Mouse (Mus musculus) adipocyte (in vitro differentiated cells): Measurements from ENCODE around the gene Gata3.

Source experiments
- DNase-seq: peaks from one replicate; pipeline ENCODE4 v3.0.0-alpha.2; 2016; ENCODE audit warnings: low spot score

The Gata3 gene

GRCm38 (mm10) chr2:9889651-9890183 lies at the start of gene Gata3:
TSS of gene Gata3 (minus strand) at chr2:9890034.
- DNase-seq, result no peak

GRCm38 (mm10) chr2:9939250-9939649 lies 49.4 kb upstream of the Gata3 start:
- no peak for DNase-seq

DNA sequence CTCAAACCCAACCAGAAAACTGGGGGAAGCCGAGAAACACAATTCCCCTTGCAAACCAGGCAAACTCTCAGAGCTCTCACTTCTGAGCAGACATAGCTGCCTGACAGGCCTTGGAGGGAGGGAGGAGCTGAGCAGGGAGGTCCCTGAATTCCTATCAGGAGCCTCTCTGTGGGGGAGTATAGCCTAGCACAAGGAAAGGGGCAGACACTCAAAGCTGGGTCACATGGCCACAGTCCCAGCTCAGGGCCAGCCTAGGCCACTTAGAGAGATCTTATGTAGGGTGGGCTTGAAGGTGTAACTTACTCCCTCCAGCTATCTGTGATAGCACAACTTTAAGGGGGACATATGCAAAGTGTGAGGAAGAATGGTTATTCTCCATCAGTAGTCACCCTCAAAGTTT lies 46.1 kb upstream of the Gata3 start:
- DNase-seq, result no peak

GRCm38 (mm10) chr2:9926905-9927283 lies 37.1 kb upstream of the Gata3 start:
- DNase-seq, result no peak

- no peak for DNase-seq
These were observed 36.5 kb upstream of the Gata3 start for GRCm38 (mm10) chr2:9926194-9926904.

GRCm38 (mm10) chr2:9918691-9919471 lies 29.0 kb upstream of the Gata3 start:
- no peak for DNase-seq

DNA sequence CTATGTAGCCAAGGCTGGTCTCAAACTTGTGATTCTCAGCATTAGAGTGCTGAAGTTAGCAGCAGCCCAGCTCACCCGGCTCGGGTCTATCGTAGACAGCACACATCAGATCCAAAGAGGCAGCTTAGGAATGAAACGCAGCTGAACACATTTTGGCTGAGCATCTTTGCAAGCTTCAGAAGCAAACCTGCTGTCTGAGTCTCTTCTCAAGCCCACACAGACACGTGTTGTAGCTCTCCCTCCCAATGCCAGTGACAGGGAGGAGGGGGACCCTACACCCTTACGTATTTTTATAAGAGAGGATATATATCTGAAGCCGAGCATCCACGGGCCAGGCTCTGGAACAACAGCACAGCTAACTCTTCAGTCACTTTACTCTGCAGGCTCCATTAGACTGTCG lies 27.8 kb upstream of the Gata3 start:
- DNase-seq, result no peak

GRCm38 (mm10) chr2:9905995-9906394 lies 16.2 kb upstream of the Gata3 start:
- DNase-seq, result no peak

DNA sequence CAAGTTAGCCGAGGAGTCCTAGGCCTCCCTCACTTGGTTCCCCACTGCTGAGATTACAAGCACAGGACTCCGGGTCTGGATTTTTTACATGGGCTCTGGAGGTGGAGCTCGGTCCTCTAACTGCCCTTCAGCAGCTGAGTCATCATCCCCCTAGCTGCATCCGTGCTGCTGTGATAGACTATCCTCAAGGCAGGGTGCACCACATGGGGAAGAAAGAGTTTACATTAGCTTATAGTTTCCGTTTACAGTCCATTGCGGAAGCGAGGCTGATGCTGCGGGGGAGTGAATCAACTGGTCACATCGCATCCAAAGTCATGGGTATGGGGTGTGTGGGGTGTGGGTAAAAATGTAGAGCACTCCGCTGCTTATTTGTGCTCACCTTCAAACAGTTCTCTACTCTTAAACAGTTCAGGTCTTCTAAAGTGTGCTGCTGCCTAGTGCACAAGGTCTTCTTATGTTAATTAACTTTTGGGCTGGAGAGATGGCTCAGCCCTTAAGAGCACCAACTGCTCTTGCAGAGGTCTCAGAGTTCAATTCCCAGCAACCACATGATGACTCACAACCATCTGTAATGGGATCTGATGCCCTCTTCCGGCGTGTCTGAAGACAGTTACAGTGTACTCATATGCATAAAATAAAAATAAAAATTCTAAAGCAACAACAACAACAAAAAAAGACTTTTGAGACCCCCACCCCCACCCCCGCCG lies 14.2 kb upstream of the Gata3 start:
- no peak for DNase-seq

- DNase-seq, result no peak
These were observed 8.0 kb upstream of the Gata3 start for GRCm38 (mm10) chr2:9897846-9898245.

DNA sequence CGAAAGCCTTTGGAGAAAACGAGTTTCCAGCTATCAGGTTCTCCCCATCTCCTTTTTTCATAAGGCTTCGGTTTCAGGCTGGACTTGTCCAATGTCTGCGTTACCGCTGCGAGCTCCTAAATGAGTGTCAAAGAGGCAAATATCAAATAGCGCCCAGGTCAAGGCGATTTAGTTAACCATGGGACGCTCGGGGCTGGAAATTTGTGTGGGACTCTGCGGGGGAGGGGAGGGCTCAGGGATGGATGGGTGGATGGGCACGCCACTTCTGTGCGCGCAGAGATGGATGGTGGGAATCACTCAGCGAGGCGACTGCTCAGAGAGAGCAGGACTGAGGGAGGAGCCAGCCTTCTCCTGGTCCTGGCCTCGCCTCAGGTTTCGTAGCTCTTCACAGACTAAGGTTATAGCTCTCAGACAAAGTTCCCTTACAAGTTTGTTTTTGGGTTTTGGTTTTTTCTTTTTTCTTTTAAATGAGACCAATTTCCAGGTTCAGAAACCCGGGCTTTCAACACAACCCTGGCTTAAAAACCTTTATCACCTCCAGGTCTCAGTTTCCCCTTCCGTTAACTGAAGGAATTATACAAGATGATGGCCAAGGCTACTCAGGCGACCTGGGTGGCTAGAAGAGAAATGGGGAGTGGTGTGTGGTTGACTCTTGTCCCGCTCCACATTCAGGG lies 6.4 kb upstream of the Gata3 start:
- no peak for DNase-seq

DNA sequence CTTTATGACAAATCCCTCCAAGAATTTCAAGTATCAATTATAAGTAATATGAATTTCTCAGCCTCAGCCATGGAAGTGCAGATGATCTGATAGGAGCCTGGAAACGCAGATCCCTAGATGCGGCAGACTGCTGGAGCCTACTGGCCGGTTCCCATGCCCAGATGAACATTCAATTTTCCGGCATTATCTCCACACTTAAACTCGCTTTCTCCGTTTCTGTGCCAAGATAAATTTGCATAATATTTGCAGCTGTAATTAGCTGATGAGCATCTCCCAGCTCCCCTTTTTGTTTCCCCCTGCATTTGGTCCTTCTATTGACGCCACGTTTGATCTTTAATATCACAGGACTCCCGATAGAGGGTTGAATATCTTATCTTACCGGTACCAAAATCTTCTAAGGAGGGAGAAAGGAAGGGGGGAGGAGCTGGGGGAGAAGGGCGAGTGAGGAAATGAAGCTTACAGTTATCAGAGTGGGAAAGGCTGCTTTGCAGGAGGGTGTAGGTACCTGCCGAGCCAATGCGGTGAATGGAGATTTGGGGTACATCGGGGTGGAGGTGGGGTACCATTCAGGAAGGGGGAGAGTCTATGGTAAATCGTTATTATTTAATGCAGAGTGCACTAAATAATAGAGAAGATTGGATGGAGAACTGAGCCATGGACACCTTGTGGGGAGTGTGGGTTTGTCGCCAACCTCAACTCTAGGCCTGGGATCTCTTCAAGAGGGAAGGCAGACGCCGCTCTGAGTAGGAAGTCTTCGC lies 5.2 kb upstream of the Gata3 start:
- DNase-seq, result no peak

GRCm38 (mm10) chr2:9893272-9893953 lies 3.6 kb upstream of the Gata3 start:
- DNase-seq, result no peak

GRCm38 (mm10) chr2:9892541-9892940 lies 2.7 kb upstream of the Gata3 start:
- DNase-seq, result no peak

- DNase-seq, result no peak
These were observed 1.1 kb upstream of the Gata3 start for GRCm38 (mm10) chr2:9890906-9891305.

DNA sequence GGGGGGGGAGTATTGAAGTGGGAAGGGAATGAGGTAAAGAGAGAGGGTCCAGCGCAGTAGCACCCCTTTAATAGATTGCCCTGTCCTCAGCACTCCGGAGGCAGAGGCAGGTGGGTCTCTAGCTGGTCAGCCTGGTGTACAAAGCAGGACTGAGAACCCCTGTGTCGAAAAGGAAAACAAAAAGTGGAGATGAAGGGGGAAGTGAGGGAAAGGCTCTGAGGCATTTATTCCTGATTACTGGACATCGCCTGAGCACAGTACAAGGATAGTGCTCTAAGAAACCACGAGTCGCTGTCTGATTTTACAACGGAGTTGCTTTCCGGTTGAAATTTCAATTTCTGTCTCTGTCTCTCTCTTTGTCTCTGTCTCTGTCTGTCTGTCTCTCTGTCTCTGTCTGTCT lies 417 bp upstream of the Gata3 start:
- no peak for DNase-seq

DNA sequence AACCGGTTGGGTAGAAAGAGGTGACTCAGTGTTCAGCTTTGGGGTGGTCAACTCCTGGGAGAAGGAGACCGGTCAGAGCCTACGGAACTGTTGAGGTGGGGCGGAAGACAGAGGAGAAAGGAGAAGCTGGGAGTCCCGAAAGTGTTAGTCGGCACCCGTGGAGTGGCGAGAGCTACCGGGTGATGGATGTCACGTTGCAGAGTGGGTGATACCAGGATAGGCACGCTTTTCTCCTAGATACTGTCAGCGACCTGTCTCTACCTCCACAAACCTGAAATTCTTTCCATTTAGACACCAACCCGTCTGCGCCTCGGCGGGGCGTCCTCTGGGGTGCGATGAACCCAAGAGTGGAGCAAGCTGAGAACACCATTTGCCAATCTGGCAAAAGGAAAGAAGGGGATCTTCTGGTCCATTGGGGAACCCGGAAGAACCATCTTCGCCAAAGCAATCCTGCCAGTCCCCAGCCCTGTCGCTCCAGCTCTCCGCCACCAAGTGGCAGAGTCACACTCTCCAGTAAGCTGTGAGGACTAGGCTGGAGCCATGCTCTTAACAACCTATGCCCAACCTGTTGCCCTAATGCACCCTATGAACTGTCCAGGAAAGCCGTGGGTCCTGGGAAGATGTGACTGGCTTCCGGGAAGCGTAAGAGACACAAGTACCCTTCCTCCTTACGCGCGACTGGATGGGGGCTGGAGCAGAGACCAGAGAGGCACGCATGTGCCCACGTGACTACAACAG lies 752 bp downstream of the Gata3 start, which contains the start of gene 9230102O04Rik:
9230102O04Rik (minus strand) TSS at position 628 of the 738 bp plus-strand sequence.
- DNase-seq, result no peak

DNA sequence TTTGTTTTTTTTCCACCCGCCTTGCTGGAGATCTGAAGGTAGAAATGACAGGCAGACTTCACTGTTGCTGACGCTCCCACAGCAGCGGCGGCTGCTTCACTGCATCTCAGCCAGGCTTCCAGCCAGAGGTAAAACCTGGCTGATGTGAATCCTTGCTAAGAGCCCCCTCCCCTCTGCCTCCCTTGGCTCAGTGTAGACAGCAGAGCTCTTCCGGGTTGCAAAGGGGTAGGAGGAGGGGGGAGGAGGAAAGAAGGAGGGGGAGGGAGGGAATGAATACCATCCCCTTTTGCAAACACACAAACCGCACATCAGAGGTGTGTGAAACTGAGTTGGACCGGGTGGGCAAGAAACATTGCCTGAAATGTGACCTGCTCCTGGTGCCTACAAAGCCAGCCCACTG lies 2.2 kb downstream of the Gata3 start:
- DNase-seq, result no peak

- no peak for DNase-seq
These were observed 2.8 kb downstream of the Gata3 start for GRCm38 (mm10) chr2:9886921-9887610.
